Mouse (Mus musculus): Measurements from ENCODE around the gene Accs.

GRCm38 (mm10) chr2:93823519-93823918, 26.2 kb downstream of the Accs start:
- TF ChIP-seq POLR2A (IDR thresholded peaks at IDR 0.05; ENCODE audit: borderline replicate concordance, insufficient read depth, low read length) (no peak), CTCF (IDR thresholded peaks at IDR 0.05; ENCODE audit: borderline replicate concordance, insufficient read depth, low read depth, low read length) (peak; percentile 97)
